Mouse (Mus musculus): Measurements from ENCODE around the gene Tmem263. TPM values are rescaled to one million over a fixed set of nuclear protein-coding genes. Genes with fewer than 3 reads are reported as not detected.

The Tmem263 gene
- polyA plus RNA-seq, 1 experiment from 2014 or later = 45.5 TPM

- Histone ChIP-seq H3K9ac (ENCODE audit: low read depth, low read length) (no peak overlapping the region), H3K4me1 (replicated peaks; ENCODE audit: control insufficient read depth, insufficient read depth, low read length) (no peaks in the 10 kb centered on the region), H3K9me3 (ENCODE audit: control insufficient read depth, low read length) (no peaks in the 10 kb centered on the region), H3K36me3 (ENCODE audit: control insufficient read depth, insufficient read depth, low read length) (no peaks in the 10 kb centered on the region), H3K4me2 (no peak overlapping the region), H3K27me3 (replicated peaks; ENCODE audit: control insufficient read depth, insufficient read depth, low read length) (no peaks in the 10 kb centered on the region), H3K4me3 (ENCODE audit: low read depth, low read length) (no peak overlapping the region), H3K27ac (ENCODE audit: low read depth, low read length) (no peak overlapping the region)
- DNase-seq (ENCODE audit: low spot score) (no peak), ATAC-seq (replicated peaks; ENCODE audit: low FRiP score) (no peak)
- 76% methylated on average over 1 of the region's 1 CpGs for WGBS
Observed at GRCm38 (mm10) chr10:85159989-85160619, 57.7 kb downstream of the Tmem263 start.

- H3K4me2 ChIP-seq = no peak overlapping the region
- H3K4me3 ChIP-seq (ENCODE audit: low read depth, low read length) = no peak overlapping the region
- no peaks in the 10 kb centered on the region for H3K36me3 ChIP-seq (ENCODE audit: control insufficient read depth, insufficient read depth, low read length)
- H3K27me3 ChIP-seq (replicated peaks; ENCODE audit: control insufficient read depth, insufficient read depth, low read length) = no peaks in the 10 kb centered on the region
- no peaks in the 10 kb centered on the region for H3K4me1 ChIP-seq (replicated peaks; ENCODE audit: control insufficient read depth, insufficient read depth, low read length)
- DNase-seq (ENCODE audit: low spot score) (no peak), ATAC-seq (replicated peaks; ENCODE audit: low FRiP score) (no peak)
- WGBS = 84% methylated on average over 5 of the region's 5 CpGs
- no peak overlapping the region for H3K9ac ChIP-seq (ENCODE audit: low read depth, low read length)
- H3K27ac ChIP-seq (ENCODE audit: low read depth, low read length) = no peak overlapping the region
- no peaks in the 10 kb centered on the region for H3K9me3 ChIP-seq (ENCODE audit: control insufficient read depth, low read length)
Observed at GRCm38 (mm10) chr10:85161745-85162351, 59.4 kb downstream of the Tmem263 start.

- H3K4me2 ChIP-seq = no peak overlapping the region
- 89% methylated on average over 13 of the region's 13 CpGs for WGBS
- no peak overlapping the region for H3K9ac ChIP-seq (ENCODE audit: low read depth, low read length)
- H3K4me3 ChIP-seq (ENCODE audit: low read depth, low read length) = no peak overlapping the region
- no peaks in the 10 kb centered on the region for H3K9me3 ChIP-seq (ENCODE audit: control insufficient read depth, low read length)
- H3K27ac ChIP-seq (ENCODE audit: low read depth, low read length) = no peak overlapping the region
- H3K36me3 ChIP-seq (ENCODE audit: control insufficient read depth, insufficient read depth, low read length) = no peaks in the 10 kb centered on the region
- H3K27me3 ChIP-seq (replicated peaks; ENCODE audit: control insufficient read depth, insufficient read depth, low read length) = no peaks in the 10 kb centered on the region
- H3K4me1 ChIP-seq (replicated peaks; ENCODE audit: control insufficient read depth, insufficient read depth, low read length) = no peaks in the 10 kb centered on the region
- DNase-seq (ENCODE audit: low spot score) (no peak), ATAC-seq (replicated peaks; ENCODE audit: low FRiP score) (no peak)
Observed at GRCm38 (mm10) chr10:85164791-85165190, 62.4 kb downstream of the Tmem263 start.

- Histone ChIP-seq H3K4me2 (no peak overlapping the region), H3K4me1 (replicated peaks; ENCODE audit: control insufficient read depth, insufficient read depth, low read length) (no peaks in the 10 kb centered on the region), H3K27ac (ENCODE audit: low read depth, low read length) (no peak overlapping the region), H3K27me3 (replicated peaks; ENCODE audit: control insufficient read depth, insufficient read depth, low read length) (no peaks in the 10 kb centered on the region), H3K9me3 (ENCODE audit: control insufficient read depth, low read length) (no peaks in the 10 kb centered on the region), H3K4me3 (ENCODE audit: low read depth, low read length) (no peak overlapping the region), H3K36me3 (ENCODE audit: control insufficient read depth, insufficient read depth, low read length) (no peaks in the 10 kb centered on the region), H3K9ac (ENCODE audit: low read depth, low read length) (no peak overlapping the region)
- ATAC-seq (replicated peaks; ENCODE audit: low FRiP score) = no peak
- no peak for DNase-seq (ENCODE audit: low spot score)
- WGBS = 87% methylated on average over 5 of the region's 5 CpGs
Observed at GRCm38 (mm10) chr10:85165306-85165705, 62.9 kb downstream of the Tmem263 start.

Other genes starting within 250 kb of the Tmem263 start
- gene Ric8b, start 185.0 kb upstream of the Tmem263 start, polyA plus RNA-seq (2014; fragmentation: Nextera tagmentation; extraction: Ambion mirVana) = 9.7 and 11.8 TPM in 2 replicates
- gene Fhl4, start 132 bp upstream of the Tmem263 start, polyA plus RNA-seq (2014; fragmentation: Nextera tagmentation; extraction: Ambion mirVana) = 0.44 and 1.3 TPM in 2 replicates
- gene Mterf2, start 25.4 kb downstream of the Tmem263 start, polyA plus RNA-seq (2014; fragmentation: Nextera tagmentation; extraction: Ambion mirVana) = 14.9 and 16.2 TPM in 2 replicates
- 20.4 and 22.1 TPM in 2 replicates for gene Cry1, start 82.4 kb downstream of the Tmem263 start, polyA plus RNA-seq (2014; fragmentation: Nextera tagmentation; extraction: Ambion mirVana)